Mouse (Mus musculus) T-helper 1 cell (primary cell): ENCODE results near the gene Dusp28.

Experiments used
- in situ Hi-C: fragments of 300-600 bp; cut with MboI, MseI; formaldehyde crosslinking; loops from one replicate; pipeline ENCODE4 v1.15.1; 2025; ENCODE audit warnings: high pct_unique_total_duplicates

Gene Dusp28

GRCm38 (mm10) chr1:92907632-92908360 is 1.0 kb downstream of the Dusp28 start:
- in situ Hi-C loops, result no loop called here

GRCm38 (mm10) chr1:92908664-92909063 is 1.9 kb downstream of the Dusp28 start:
- in situ Hi-C loops, result no loop called here

DNA sequence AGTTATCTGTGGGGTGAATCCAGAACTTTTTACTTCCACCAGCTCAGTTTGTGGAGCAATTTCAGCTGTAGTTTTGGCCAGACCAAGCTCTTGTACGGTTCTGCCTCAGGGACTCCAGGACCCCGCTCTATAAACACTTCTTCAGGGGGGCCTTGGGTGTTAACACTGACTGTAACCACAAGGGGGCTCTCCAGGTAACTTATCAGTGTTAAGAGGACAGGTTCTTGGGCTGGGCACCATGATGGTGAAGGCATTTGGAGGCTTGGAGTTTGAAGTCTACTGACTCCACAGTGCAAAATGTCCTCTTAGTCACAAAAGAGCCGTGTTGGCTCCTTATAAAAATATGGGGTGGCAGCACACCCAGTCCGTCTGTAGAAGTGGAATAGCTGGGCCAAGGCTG is 2.3 kb downstream of the Dusp28 start:
- in situ Hi-C loops, result no loop called here

- in situ Hi-C loops, result no loop called here
Observed at GRCm38 (mm10) chr1:92910239-92910885, 3.6 kb downstream of the Dusp28 start, which contains the start of gene Rnpepl1. Gene Rnpepl1 (plus strand): TSS chr1:92910783.

GRCm38 (mm10) chr1:92910925-92911720 is 4.3 kb downstream of the Dusp28 start:
- in situ Hi-C loops, result no loop called here

GRCm38 (mm10) chr1:92911721-92912138 is 4.9 kb downstream of the Dusp28 start:
- in situ Hi-C loops, result no loop called here

GRCm38 (mm10) chr1:92912286-92912685 is 5.5 kb downstream of the Dusp28 start:
- in situ Hi-C loops, result no loop called here

DNA sequence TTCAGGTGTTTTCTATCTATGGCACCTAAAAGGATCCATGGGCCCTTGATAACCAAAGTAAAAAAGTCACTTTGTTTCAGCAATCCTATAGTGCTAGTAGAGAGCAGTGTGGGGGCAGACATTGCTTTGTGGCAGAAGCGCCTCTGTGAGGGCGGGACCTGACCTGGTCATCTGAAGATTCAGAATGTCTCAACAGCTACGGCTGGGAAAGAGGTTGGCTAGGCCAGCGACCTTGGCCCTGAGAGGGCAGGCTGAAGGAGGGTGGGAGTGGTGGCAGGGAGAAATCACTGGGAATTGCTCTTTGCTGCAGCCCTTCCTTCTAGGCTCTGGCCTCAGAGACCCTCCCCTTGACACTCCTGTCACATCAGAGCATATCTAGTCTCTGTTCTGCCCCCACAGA is 7.5 kb downstream of the Dusp28 start:
- in situ Hi-C loops, result no loop called here

DNA sequence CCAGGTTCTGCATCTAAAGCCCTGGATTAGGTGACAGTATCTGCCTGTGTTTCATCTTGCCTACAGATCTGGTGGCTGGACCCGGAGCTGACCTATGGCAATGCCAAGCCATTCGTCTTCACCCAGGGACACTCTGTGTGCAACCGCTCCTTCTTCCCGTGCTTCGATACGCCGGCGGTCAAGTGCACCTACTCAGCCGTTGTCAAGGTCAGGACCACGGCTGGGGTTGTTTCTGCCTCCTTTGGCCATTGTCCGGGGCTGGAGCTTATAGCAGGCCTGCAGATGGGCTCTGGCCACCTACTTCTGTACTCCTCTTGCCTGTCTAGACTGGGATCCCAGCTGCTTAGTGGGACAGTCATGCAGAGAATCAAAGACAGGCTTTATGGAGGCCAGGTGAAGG is 8.2 kb downstream of the Dusp28 start:
- in situ Hi-C loops, result no loop called here

GRCm38 (mm10) chr1:92916725-92917124 is 9.9 kb downstream of the Dusp28 start:
- in situ Hi-C loops, result no loop called here

DNA sequence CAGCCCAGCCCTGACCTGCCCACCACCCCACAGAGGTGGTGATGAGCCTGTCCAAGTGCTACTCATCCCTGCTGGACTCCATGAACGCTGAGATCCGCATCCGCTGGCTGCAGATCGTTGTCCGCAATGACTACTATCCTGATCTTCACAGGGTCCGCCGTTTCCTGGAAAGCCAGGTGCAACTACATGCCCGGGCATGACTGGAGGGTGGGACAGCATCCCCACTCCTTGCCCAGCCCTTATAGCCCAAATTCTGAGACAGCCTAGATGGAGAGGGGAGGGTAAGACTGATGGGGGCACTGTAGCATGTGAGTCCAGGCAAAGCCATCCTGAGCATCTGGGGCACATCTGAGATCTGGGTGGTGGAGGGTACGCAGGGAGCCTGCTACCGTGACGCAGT is 12.4 kb downstream of the Dusp28 start:
- in situ Hi-C loops, result no loop called here

DNA sequence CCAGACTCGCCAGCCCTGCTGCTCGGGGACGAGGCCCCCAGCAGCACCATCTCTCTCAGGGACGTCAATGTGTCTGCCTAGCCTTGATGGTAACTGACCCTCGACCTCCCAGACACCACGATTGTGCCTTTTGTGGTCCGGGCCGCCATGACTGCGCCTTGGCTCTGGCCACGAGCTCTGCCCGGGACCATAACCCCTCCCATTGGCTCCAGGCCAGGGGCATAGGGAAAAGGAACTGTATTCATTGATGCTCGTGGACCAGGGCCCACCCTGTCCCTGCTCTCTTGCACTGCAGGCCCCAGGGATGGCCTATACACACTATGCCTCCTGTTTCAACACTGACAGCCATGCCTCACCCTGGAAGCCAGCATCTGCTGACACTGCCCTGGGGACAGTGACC is 13.0 kb downstream of the Dusp28 start:
- in situ Hi-C loops, result no loop called here

- in situ Hi-C loops, result no loop called here
Observed at GRCm38 (mm10) chr1:92920474-92921200, 13.9 kb downstream of the Dusp28 start.

GRCm38 (mm10) chr1:92921496-92921895 is 14.7 kb downstream of the Dusp28 start:
- in situ Hi-C loops, result no loop called here

- in situ Hi-C loops, result loop anchor here (25.0 kb wide), 1 partner anchor 1532 kb away; no protein-coding TSS in a partner anchor
Observed at GRCm38 (mm10) chr1:92930171-92930706, 23.5 kb downstream of the Dusp28 start.

DNA sequence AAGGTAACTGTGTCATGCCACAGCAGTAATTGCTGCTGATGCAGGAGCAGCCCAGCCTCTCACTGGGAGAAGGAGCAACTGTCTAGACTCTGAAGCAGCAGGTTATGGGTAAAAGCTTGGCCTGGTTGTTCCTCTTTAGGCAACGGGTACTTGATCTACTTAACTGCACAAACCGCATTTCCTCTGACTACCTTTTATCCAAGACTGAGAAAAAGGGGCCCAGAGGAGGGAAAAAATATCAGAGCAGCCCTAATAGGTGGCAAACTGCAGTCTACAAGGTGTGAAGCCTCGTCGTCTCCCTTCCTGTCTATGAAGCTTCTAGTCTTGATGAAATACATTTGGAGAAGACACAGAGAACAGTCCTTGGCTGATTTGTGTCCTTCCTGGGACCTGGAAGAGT is 26.8 kb downstream of the Dusp28 start:
- in situ Hi-C loops, result loop anchor here (25.0 kb wide), 1 partner anchor 1529 kb away; no protein-coding TSS in a partner anchor

- in situ Hi-C loops, result loop anchor here (25.0 kb wide), 1 partner anchor 1528 kb away; no protein-coding TSS in a partner anchor
Observed at GRCm38 (mm10) chr1:92934182-92934827, 27.5 kb downstream of the Dusp28 start, which contains the start of gene Capn10. Gene Capn10 (plus strand): TSS chr1:92934376.

- in situ Hi-C loops, result loop anchor here (25.0 kb wide), 1 partner anchor 1527 kb away; no protein-coding TSS in a partner anchor
Observed at GRCm38 (mm10) chr1:92935054-92935962, 28.5 kb downstream of the Dusp28 start.

GRCm38 (mm10) chr1:92935977-92936376 is 29.2 kb downstream of the Dusp28 start:
- in situ Hi-C loops, result loop anchor here (25.0 kb wide), 1 partner anchor 1526 kb away; no protein-coding TSS in a partner anchor
